Mouse (Mus musculus): ENCODE data around the gene Ddx42. TPM values are rescaled to one million over a fixed set of nuclear protein-coding genes. Genes with fewer than 3 reads are reported as not detected.

Gene Ddx42
- polyA plus RNA-seq, 1 experiment from 2014 or later = 102 TPM

DNA sequence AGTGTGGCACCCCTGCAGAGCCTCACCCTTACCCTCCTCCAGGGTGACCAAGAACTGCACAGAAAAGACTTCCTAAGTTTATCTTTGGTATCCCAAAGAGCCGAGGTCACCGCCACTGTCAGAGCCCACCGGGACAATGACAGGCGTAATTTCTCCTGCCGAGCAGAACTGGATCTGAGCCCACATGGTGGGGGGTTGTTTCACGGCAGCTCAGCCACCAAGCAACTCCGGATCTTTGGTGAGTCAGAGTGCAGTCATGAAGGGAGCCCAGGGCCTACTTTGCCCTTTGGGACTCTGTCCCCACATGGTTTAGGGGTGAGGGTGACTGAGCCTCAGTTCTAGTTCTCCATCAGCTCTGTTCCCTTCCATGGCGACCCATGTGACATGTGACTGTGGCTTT, 67.4 kb downstream of the Ddx42 start:
- DNase-seq (ENCODE audit: low spot score) = no peak
- 66% methylated on average over 8 of the region's 8 CpGs for WGBS
- Histone ChIP-seq H3K9ac (replicated peaks; ENCODE audit: low read length) (no peak overlapping the region), H3K4me1 (ENCODE audit: control insufficient read depth, insufficient read depth, low read length) (no peaks in the 10 kb centered on the region), H3K9me3 (replicated peaks; ENCODE audit: control insufficient read depth, low read length) (no peaks in the 10 kb centered on the region), H3K27me3 (ENCODE audit: control insufficient read depth, insufficient read depth, low read length) (no peaks in the 10 kb centered on the region), H3K27ac (replicated peaks; ENCODE audit: low read depth, low read length) (no peak overlapping the region), H3K4me2 (ENCODE audit: low read depth, low read length) (no peak overlapping the region), H3K36me3 (replicated peaks; ENCODE audit: control insufficient read depth, insufficient read depth, low read depth, low read length) (no peaks in the 10 kb centered on the region), H3K4me3 (ENCODE audit: low read depth, low read length) (no peak overlapping the region)
- ATAC-seq (replicated peaks; ENCODE audit: insufficient number of reproducible peaks, low FRiP score, low TSS enrichment, low read depth) = no peak

DNA sequence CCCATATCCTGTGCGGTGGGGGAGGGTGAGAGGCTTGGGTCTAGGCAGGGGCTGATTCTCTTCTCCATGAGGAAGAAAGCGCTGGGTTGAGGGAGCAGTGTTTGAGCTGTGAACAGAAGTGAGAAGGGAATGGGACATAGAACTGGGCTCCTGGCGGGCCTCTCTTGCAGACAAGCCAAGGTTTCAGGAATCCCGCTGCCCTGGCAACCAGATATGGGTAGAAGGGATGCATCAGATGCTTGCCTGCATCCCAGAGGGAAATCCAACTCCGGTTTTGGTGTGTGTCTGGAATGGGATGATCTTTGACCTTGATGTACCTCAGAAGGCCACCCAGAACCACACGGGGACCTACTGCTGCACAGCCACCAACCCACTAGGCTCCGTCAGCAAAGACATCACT, 69.5 kb downstream of the Ddx42 start:
- Histone ChIP-seq H3K4me1 (ENCODE audit: control insufficient read depth, insufficient read depth, low read length) (no peaks in the 10 kb centered on the region), H3K4me3 (ENCODE audit: low read depth, low read length) (no peak overlapping the region), H3K9ac (replicated peaks; ENCODE audit: low read length) (no peak overlapping the region), H3K9me3 (replicated peaks; ENCODE audit: control insufficient read depth, low read length) (no peaks in the 10 kb centered on the region), H3K27me3 (ENCODE audit: control insufficient read depth, insufficient read depth, low read length) (no peaks in the 10 kb centered on the region), H3K4me2 (ENCODE audit: low read depth, low read length) (no peak overlapping the region), H3K27ac (replicated peaks; ENCODE audit: low read depth, low read length) (no peak overlapping the region), H3K36me3 (replicated peaks; ENCODE audit: control insufficient read depth, insufficient read depth, low read depth, low read length) (no peaks in the 10 kb centered on the region)
- DNase-seq (ENCODE audit: low spot score) (no peak), ATAC-seq (replicated peaks; ENCODE audit: insufficient number of reproducible peaks, low FRiP score, low TSS enrichment, low read depth) (no peak)
- 83% methylated on average over 7 of the region's 7 CpGs for WGBS

- ATAC-seq (replicated peaks; ENCODE audit: insufficient number of reproducible peaks, low FRiP score, low TSS enrichment, low read depth) (no peak), DNase-seq (ENCODE audit: low spot score) (no peak)
- no peak overlapping the region for H3K4me3 ChIP-seq (ENCODE audit: low read depth, low read length)
- H3K4me1 ChIP-seq (ENCODE audit: control insufficient read depth, insufficient read depth, low read length) = no peaks in the 10 kb centered on the region
- 71% methylated on average over 11 of the region's 11 CpGs for WGBS
- no peak overlapping the region for H3K4me2 ChIP-seq (ENCODE audit: low read depth, low read length)
- H3K27ac ChIP-seq (replicated peaks; ENCODE audit: low read depth, low read length) = no peak overlapping the region
- no peaks in the 10 kb centered on the region for H3K9me3 ChIP-seq (replicated peaks; ENCODE audit: control insufficient read depth, low read length)
- no peaks in the 10 kb centered on the region for H3K27me3 ChIP-seq (ENCODE audit: control insufficient read depth, insufficient read depth, low read length)
- H3K9ac ChIP-seq (replicated peaks; ENCODE audit: low read length) = no peak overlapping the region
- no peaks in the 10 kb centered on the region for H3K36me3 ChIP-seq (replicated peaks; ENCODE audit: control insufficient read depth, insufficient read depth, low read depth, low read length)
Measured at GRCm38 (mm10) chr11:106286987-106287386, 70.3 kb downstream of the Ddx42 start.

DNA sequence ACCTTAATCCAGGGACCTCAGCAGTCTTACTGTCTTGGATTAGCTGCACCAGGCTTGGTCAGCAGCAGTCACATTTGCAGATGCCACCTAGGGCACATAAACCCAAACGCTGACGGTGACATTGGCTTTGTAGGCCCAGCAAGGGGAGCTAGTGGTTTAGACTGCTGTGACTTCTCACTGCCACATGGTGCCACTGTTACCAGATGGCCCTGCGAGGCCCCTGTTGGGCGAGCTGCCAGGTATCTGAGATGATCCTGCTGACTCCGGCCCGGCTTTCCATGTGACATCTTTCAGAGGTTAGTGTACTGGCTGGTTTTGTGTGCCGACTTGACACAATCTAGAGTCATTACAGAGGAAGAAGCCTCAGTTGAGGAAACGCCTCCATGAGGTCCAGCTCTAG, 72.6 kb downstream of the Ddx42 start:
- whole genome bisulfite sequencing = 78% methylated on average over 8 of the region's 8 CpGs
- Histone ChIP-seq H3K4me3 (ENCODE audit: low read depth, low read length) (no peak overlapping the region), H3K27me3 (ENCODE audit: control insufficient read depth, insufficient read depth, low read length) (no peaks in the 10 kb centered on the region), H3K4me1 (ENCODE audit: control insufficient read depth, insufficient read depth, low read length) (no peaks in the 10 kb centered on the region), H3K4me2 (ENCODE audit: low read depth, low read length) (no peak overlapping the region), H3K9ac (replicated peaks; ENCODE audit: low read length) (no peak overlapping the region), H3K9me3 (replicated peaks; ENCODE audit: control insufficient read depth, low read length) (no peaks in the 10 kb centered on the region), H3K36me3 (replicated peaks; ENCODE audit: control insufficient read depth, insufficient read depth, low read depth, low read length) (no peaks in the 10 kb centered on the region), H3K27ac (replicated peaks; ENCODE audit: low read depth, low read length) (no peak overlapping the region)
- DNase-seq (ENCODE audit: low spot score) = no peak
- ATAC-seq (replicated peaks; ENCODE audit: insufficient number of reproducible peaks, low FRiP score, low TSS enrichment, low read depth) = no peak

- no peaks in the 10 kb centered on the region for H3K36me3 ChIP-seq (replicated peaks; ENCODE audit: control insufficient read depth, insufficient read depth, low read depth, low read length)
- DNase-seq (ENCODE audit: low spot score) = no peak
- ATAC-seq (replicated peaks; ENCODE audit: insufficient number of reproducible peaks, low FRiP score, low TSS enrichment, low read depth) = no peak
Measured at GRCm38 (mm10) chr11:106290376-106290775, 73.7 kb downstream of the Ddx42 start.

GRCm38 (mm10) chr11:106291861-106292260, 75.1 kb downstream of the Ddx42 start:
- H3K4me3 ChIP-seq (ENCODE audit: low read depth, low read length) = no peak overlapping the region
- ATAC-seq (replicated peaks; ENCODE audit: insufficient number of reproducible peaks, low FRiP score, low TSS enrichment, low read depth) (no peak), DNase-seq (ENCODE audit: low spot score) (no peak)
- no peaks in the 10 kb centered on the region for H3K36me3 ChIP-seq (replicated peaks; ENCODE audit: control insufficient read depth, insufficient read depth, low read depth, low read length)
- no peak overlapping the region for H3K9ac ChIP-seq (replicated peaks; ENCODE audit: low read length)
- no peaks in the 10 kb centered on the region for H3K4me1 ChIP-seq (ENCODE audit: control insufficient read depth, insufficient read depth, low read length)
- no peak overlapping the region for H3K27ac ChIP-seq (replicated peaks; ENCODE audit: low read depth, low read length)
- H3K9me3 ChIP-seq (replicated peaks; ENCODE audit: control insufficient read depth, low read length) = no peaks in the 10 kb centered on the region
- H3K4me2 ChIP-seq (ENCODE audit: low read depth, low read length) = no peak overlapping the region
- 88% methylated on average over 2 of the region's 2 CpGs for whole genome bisulfite sequencing
- H3K27me3 ChIP-seq (ENCODE audit: control insufficient read depth, insufficient read depth, low read length) = no peaks in the 10 kb centered on the region

More at GRCm38 (mm10) chr11:106290376-106290775, 73.7 kb downstream of the Ddx42 start:
- Histone ChIP-seq H3K4me3 (ENCODE audit: low read depth, low read length) (no peak overlapping the region), H3K4me2 (ENCODE audit: low read depth, low read length) (no peak overlapping the region), H3K27me3 (ENCODE audit: control insufficient read depth, insufficient read depth, low read length) (no peaks in the 10 kb centered on the region), H3K4me1 (ENCODE audit: control insufficient read depth, insufficient read depth, low read length) (no peaks in the 10 kb centered on the region), H3K27ac (replicated peaks; ENCODE audit: low read depth, low read length) (no peak overlapping the region), H3K9me3 (replicated peaks; ENCODE audit: control insufficient read depth, low read length) (no peaks in the 10 kb centered on the region), H3K9ac (replicated peaks; ENCODE audit: low read length) (no peak overlapping the region)
- WGBS = 85% methylated on average over 5 of the region's 5 CpGs

Other genes with a start within 250 kb of the Ddx42 start
- 0.41 and 0.47 TPM in 2 replicates for gene Ace, start 249.0 kb upstream of the Ddx42 start, polyA plus RNA-seq (2014; fragmentation: Nextera tagmentation; extraction: Ambion mirVana)
- gene Ace3, start 222.3 kb upstream of the Ddx42 start, polyA plus RNA-seq (2014; fragmentation: Nextera tagmentation; extraction: Ambion mirVana) = not detected in 2 replicates
- gene Kcnh6, start 208.8 kb upstream of the Ddx42 start, polyA plus RNA-seq (2014; fragmentation: Nextera tagmentation; extraction: Ambion mirVana) = 0.32 and 0.33 TPM in 2 replicates
- gene Dcaf7, start 180.1 kb upstream of the Ddx42 start, polyA plus RNA-seq (2014; fragmentation: Nextera tagmentation; extraction: Ambion mirVana) = 59.9 and 68.6 TPM in 2 replicates
- gene Taco1, start 150.9 kb upstream of the Ddx42 start, polyA plus RNA-seq (2014; fragmentation: Nextera tagmentation; extraction: Ambion mirVana) = 11.1 and 11.4 TPM in 2 replicates
- gene Map3k3, start 132.3 kb upstream of the Ddx42 start, polyA plus RNA-seq (2014; fragmentation: Nextera tagmentation; extraction: Ambion mirVana) = 15.7 and 16.8 TPM in 2 replicates
- 0.92 TPM in 1 of 2 replicates, not detected in the other for gene Gm10840, start 56.1 kb upstream of the Ddx42 start, polyA plus RNA-seq (2014; fragmentation: Nextera tagmentation; extraction: Ambion mirVana)
- 431 and 442 TPM in 2 replicates for gene Limd2, start 56.1 kb upstream of the Ddx42 start, polyA plus RNA-seq (2014; fragmentation: Nextera tagmentation; extraction: Ambion mirVana)
- 33.4 and 35.8 TPM in 2 replicates for gene Strada, start 14.8 kb upstream of the Ddx42 start, polyA plus RNA-seq (2014; fragmentation: Nextera tagmentation; extraction: Ambion mirVana)
- gene Ccdc47, start 582 bp upstream of the Ddx42 start, polyA plus RNA-seq (2014; fragmentation: Nextera tagmentation; extraction: Ambion mirVana) = 65.3 and 70.5 TPM in 2 replicates
- gene Ftsj3, start 39.2 kb downstream of the Ddx42 start, polyA plus RNA-seq (2014; fragmentation: Nextera tagmentation; extraction: Ambion mirVana) = 76.2 and 80.5 TPM in 2 replicates
- gene Psmc5, start 39.2 kb downstream of the Ddx42 start, polyA plus RNA-seq (2014; fragmentation: Nextera tagmentation; extraction: Ambion mirVana) = 389 and 396 TPM in 2 replicates
- gene Smarcd2, start 56.0 kb downstream of the Ddx42 start, polyA plus RNA-seq (2014; fragmentation: Nextera tagmentation; extraction: Ambion mirVana) = 57.0 and 60.6 TPM in 2 replicates
- 0.13 and 0.15 TPM in 2 replicates for gene Tcam1, start 59.7 kb downstream of the Ddx42 start, polyA plus RNA-seq (2014; fragmentation: Nextera tagmentation; extraction: Ambion mirVana)
- gene Gh, start 84.9 kb downstream of the Ddx42 start, polyA plus RNA-seq (2014; fragmentation: Nextera tagmentation; extraction: Ambion mirVana) = not detected in 2 replicates
- gene Cd79b, start 97.8 kb downstream of the Ddx42 start, polyA plus RNA-seq (2014; fragmentation: Nextera tagmentation; extraction: Ambion mirVana) = 1.3 and 1.9 TPM in 2 replicates
- 0.03 and 0.07 TPM in 2 replicates for gene Scn4a, start 136.4 kb downstream of the Ddx42 start, polyA plus RNA-seq (2014; fragmentation: Nextera tagmentation; extraction: Ambion mirVana)
- gene Prr29, start 148.5 kb downstream of the Ddx42 start, polyA plus RNA-seq (2014; fragmentation: Nextera tagmentation; extraction: Ambion mirVana) = not detected in 2 replicates
- gene Icam2, start 171.1 kb downstream of the Ddx42 start, polyA plus RNA-seq (2014; fragmentation: Nextera tagmentation; extraction: Ambion mirVana) = 23.7 and 28.7 TPM in 2 replicates